Mouse (Mus musculus): Measurements from ENCODE around the gene Cldn12.

Cldn12 gene

DNA sequence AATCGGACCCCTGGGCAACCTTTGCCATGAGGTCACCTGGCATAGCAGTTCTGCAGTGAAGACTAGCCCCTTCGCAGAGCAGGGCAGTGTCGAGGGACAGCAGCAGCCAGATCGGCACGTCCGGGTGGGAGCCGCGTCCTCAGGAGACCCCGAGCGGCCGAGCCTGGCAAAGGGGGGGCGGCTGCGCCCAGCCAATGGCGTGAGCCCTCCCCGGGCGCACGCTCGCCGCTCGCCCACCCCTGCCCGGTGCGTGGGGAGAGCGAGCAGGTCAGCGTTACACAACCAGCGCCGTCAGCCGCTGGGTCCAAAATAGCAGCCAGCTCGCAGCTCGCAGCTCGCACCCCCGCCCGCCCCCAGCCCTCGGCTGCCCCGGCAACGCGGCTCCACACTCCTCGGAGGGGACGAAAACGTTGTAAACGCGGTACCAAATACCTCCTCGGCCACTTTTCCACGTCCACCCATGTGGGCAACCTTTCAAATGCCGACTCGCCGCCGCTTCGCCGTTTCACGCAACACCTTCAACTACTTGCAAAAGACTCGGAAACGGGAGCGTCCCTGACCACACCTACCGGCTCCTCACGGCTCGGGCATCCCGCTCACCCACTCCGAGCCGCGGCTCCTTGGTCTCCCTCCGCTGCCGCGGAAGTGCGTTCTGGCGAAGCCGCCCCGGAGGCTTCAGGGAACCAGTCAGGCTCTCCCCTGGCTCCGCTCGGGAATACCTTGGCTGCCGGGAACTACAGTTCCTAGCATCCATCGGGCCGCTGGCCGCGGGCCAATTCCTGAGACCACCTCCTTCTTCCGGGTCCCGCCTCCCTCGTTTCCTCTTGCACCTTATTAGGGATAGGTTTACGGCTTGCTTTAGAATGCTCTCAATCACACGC is at the start of gene Cldn12:
Gene Cldn12 (minus strand): TSS at position 763 of the 881 bp plus-strand sequence.
- DNase-seq (ENCODE audit: low spot score), result peak; percentile 37

DNA sequence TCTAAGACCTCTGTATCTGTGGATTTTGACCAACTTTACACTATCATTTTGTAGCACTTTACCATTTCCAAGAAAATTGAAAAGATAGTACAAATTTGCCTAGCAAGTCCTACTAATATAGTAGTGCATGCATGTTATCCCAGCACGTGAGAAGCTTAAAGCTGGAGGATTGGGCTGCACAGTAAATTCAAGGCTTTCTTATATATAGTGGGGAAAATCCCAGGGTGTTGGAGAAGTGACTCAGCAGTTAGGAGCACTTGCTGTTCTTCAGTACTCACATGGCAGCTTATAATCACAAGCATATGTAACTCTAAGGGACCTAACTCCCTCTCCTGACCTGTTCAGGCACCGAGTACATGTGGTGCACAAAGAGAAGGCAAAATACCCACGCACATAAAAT is 47.7 kb upstream of the Cldn12 start:
- no peak for DNase-seq (ENCODE audit: low spot score)

DNA sequence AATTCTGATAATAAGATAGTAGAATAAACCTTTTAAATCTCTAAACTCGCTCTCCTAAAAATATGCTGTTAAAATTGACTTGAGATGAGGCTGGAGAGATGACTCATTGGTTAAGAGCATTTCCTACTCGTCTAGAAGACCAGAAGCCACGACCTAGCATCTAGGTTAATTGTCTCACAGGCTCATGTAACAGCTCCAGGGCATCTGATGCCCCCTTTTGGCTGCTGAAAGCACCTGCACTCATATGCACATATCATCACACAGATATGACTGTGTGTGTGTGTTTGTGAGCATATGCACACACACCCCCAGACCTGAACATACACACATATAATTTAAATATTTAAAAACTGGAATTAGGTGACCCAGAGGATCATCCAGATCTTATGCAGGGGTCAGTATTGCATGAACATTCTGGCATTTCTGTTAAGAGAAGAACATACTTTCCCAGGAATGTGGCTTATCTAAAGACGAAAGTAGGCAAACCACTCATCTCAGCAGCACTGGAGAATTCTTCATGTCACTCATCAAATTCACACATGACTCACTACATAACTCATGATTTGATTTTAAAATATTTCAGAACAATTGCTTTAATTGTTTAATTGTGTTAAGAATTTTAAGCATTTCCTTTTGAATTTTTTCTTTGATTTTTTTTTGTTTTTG is 46.4 kb upstream of the Cldn12 start:
- DNase-seq (ENCODE audit: low spot score), result no peak

DNA sequence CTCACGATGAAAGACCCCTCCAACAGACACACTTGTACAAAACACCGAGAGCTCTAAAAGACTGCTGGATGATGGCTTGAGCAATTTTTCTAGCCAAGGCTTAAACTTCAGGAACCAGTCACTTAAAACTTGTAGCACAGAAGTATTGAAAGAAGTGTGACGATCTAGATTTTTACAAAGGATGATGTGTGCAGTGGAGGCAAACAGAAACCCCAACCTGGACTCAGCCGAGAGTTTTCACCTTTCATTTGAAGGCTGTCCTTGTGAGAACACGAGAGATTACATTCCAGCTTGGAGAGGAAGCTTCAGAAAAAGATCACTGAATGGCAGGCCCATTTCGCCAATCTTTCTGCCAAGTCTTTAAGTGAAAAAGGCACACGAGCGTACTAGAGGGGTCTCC is 45.0 kb upstream of the Cldn12 start:
- no peak for DNase-seq (ENCODE audit: low spot score)

DNA sequence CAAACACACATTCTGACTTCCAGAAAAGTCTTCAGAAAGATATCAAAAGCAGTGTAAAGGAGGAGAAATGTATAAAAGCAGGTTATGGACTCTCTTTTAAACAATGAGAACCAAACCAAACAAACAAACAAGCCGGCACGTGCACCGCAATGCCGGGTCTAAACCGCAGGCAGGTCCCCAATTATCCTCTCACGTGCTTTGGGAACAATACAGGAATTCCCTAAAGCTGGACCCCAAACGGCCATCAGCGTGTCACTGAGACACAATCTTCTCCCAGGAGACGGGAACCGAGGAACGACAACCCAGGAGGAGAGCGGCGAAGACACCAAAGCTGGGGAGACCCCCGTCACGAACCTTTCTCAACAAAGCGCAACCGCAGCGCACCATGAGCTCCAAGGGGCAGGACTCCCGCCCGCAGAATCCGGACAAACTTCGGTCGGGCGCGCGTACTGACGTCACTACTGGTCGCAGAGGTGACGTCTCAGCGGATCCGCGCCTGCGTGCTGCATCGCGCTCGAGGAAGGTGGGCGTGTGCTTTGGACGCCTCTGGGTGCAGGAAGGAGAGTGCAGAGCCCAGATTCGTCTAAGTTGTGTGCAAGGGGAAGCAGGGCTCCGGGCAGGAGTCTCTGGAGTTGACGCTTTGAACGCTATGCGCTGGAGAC is 44.5 kb upstream of the Cldn12 start, which contains the start of gene Gtpbp10:
Gene Gtpbp10 (minus strand): TSS at position 460 of the 662 bp plus-strand sequence.
- DNase-seq (ENCODE audit: low spot score), result peak; percentile 79

DNA sequence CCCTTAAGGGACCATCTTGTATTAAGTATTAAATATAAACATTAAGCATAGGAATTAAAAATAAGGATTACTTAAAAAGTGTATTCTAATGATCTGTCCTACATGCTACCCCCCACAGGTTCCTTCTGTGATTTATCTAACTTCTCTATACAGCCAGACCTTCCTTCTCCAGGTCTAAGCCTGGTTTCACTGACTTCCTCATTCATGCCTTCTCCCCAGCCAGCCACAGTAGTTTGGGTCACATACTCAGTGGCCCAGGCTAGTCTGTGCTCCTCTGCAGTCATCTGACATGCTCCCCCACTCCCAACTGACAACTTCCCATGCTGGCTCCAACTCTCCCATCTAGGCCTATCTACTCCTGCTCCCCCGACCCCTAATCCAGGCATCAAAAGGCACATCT is 36.4 kb upstream of the Cldn12 start:
- DNase-seq (ENCODE audit: low spot score), result no peak

DNA sequence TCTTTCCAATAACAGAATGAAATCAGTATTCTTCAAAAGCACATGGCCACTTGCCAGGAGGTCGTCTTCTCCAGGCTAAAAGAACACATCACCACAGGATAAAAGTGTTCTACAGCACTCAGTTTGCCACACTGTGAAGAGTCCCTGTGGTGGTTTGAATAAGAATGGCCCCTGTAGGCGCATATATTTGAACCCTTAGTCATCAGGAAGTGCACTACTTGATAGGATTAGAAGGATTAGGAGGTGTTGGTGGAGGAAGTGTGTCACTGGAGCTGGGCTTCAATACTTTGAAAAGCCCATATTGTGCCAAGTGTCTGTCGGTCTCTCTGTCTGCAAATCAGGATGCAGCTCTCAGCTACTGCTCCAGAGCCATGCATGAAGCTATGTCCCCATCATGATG is 25.6 kb upstream of the Cldn12 start:
- DNase-seq (ENCODE audit: low spot score), result no peak

DNA sequence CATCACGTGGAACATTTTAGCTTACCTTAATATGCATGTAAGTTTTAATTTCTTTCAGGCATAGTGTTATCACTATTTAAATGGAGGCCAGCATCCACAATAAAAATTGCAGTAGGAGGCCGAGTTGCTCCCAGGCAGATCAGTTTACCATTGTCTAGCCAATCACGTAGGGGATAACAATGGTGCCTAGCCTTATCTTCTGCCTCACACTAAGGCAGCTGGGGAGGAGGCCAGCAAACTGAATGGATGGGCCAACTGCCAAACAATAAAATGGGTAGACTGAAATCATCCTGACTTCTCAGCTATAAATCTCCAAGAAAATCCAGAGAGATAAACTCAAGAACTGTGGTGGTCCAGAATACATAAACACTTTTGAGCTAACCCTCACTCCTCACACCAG is 25.0 kb upstream of the Cldn12 start:
- no peak for DNase-seq (ENCODE audit: low spot score)

DNA sequence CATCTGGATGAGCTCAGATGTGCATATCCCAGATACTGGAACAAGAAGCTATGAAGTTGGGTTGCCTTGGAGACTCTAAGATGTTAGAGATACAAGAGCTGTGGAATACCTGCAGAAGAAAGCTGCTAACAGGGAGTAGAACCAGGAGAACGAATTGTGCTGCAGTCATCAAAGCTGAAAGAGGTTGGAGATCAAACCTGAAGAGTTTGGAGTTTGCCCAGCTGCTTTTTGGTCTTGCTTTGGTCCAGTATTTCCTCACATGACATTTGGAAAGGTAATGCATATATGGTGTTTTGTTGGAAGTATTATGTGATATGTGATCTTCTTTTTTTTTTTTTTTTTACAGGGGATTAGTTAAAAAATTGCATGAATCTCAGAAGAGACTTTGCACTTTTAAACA is 21.4 kb upstream of the Cldn12 start:
- DNase-seq (ENCODE audit: low spot score), result no peak

DNA sequence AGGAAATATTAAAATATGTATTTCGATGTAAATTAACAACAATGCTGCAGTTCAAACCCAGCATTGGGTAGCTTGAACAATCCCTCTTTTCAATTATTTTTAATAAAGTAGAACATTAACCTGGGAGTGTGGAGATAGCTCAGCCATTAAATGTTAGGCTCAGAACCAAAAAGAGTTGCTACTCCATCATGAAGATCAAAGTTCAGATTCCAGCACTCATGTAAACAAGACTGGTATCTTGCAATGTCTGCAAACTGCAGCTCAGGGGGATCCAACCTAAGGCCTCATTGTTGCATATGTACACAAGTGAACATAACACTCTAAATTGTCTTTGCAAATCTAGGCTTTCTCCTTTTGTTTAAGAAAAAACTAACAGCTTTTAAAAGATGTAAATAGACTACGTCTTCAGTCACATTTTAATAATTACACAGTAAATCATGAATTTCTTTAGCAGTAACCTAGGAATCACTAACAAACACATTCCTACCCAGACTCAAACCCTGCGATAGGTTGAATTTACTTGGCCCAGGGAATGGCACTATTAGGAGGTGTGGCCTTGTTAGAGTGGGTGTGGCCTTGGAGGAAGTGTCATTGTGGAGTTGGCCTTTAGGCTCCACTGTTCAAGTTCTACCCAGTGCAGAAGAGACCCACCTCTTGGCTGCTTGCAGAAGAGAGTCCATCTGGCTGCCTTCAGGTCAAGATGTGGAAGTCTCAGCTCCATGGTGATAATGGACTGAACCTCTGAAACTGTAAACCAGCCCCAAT is 19.1 kb upstream of the Cldn12 start:
- DNase-seq (ENCODE audit: low spot score), result no peak

DNA sequence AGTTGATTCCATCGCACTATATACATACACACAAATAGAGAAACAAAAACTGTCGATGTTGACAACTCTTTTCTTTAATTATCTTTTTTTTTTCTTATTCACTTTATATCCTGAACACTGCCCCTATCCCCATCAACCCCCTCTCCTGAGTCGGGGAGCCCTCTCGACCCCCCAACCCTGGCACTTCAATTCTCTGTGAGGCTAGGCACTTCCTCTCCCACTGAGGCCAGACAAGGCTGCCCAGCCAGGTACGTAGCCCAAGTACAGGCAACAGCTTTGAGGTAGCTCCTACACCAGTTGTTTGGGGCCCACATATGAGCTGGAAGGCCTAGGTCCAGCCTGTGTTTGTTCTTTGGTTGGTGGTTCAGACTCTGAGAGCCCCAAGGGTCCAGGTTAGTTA is 653 bp upstream of the Cldn12 start:
- DNase-seq (ENCODE audit: low spot score), result no peak

DNA sequence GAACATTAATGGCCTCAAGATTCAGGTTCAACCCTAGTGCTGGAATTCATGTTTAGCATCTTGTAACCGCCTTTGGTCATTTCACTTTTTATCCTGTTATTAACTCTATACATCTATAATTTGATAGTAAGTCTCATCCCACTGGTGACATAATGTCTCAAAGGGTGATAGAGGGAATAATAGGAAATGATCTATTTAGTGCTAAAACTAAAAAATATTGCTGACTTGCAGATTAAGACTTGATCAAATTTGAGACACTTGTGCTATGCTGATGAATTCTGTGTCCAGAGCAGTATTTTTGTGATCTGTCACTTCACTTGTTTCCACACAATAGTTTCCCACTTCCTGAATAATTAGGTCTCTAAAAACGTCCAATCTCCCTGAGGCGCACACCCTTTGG is 3.4 kb downstream of the Cldn12 start:
- no peak for DNase-seq (ENCODE audit: low spot score)

DNA sequence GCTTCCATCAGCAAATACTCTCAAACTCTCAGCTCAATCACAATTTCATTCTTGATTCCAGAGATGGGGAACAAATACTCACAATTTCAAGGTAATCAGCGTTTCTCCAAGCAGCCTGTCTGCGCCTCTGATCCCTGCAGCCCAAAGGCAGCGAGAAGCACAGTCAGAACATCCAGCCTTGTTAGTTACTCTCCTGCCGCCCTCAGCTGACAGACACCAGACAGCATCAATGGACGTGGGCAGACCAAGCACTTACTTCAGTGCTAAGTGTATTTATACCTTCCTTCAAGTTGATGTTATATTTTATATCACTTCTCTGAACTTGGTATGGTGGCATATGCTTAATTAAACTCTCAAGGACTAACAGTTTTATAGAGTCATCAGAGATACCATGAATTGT is 3.8 kb downstream of the Cldn12 start:
- no peak for DNase-seq (ENCODE audit: low spot score)

DNA sequence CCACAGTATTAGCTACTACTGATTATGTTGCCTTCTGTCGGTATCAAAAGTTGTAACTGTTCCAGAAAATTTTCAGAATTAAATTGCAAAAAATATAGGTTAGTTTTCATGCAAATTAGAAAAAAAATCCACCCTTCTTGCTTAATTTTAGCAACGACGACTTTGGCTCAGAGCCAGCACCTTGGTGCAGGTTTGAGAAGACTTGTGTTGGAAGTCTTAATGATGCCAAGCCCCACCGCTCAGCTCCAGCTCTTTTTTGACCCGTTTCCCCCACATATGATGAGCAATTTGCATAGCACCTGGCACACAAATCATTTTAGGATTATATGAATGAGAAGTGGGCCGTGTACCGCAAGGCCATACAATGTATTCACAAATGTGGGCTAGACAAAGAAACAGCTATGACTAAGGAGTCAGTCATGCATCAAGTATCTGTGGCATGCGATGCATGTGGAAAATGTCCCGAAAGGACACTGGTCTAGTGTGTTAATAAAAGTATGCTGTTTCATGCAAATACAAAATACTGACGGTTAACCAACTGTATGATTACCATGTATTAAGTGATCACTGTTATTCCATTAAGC is 4.4 kb downstream of the Cldn12 start:
- no peak for DNase-seq (ENCODE audit: low spot score)

DNA sequence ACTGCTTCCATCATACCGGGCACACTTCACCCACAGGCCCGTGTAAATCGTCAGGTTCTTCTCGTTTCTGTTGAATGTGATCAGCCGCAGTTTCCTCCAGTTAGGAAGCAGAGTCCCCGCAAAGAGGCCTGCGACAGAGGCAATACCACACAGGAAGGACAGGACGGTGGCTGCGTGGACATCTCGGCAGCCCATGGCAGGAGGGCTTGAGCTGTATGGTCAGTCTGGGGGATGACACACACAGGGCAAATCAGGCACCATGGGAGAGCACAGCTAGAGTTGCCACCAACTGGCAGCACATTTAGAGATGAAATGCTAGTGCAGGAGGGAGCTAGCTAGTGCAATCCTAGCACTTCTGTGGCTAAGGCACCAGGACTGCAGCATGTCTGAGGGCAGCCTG is 6.5 kb downstream of the Cldn12 start:
- DNase-seq (ENCODE audit: low spot score), result no peak

DNA sequence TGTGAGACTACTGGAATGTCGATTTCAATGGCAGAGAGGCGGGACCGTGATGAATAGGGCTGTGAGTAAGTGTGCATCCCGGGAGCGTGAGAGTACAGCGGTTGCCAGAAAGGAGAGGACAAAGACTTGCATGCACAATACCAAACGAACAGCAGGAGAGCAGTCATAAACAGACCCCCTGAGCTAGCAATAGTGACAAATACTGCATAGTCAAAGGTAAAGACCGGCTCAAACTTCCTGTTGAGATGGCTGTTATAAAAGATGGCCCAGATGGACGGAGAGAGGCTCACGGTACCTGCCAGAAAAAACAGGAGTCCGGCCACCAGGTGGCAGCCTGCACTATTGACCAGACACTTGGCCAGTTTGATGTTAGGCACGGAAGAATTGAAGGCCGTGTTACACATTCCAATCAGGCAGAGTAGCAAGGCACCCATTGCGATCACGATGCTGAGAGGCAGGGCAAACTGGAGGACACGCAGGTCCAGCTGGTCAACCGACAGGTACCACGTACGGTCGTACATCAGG is 7.0 kb downstream of the Cldn12 start:
- no peak for DNase-seq (ENCODE audit: low spot score)

DNA sequence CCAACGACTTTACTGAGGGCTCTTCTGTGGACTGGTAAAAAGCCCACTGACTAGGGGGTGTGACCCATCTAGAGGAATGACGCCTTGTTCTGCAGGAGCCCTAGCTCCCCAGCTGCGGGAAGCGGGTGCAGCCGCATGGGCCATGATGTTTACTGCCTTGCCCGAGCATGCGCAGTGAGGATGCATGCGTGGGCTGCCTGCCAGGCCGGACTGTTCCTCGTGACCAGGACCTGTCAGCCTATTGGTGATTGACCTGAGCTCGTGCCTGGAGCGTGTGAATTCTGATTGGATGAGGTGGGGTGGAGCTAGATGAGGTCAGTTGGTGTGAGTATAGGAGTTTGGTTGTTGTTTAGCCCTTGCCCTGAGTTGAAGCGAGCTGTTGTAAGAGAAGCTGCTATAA is 10.3 kb downstream of the Cldn12 start:
- DNase-seq (ENCODE audit: low spot score), result no peak

DNA sequence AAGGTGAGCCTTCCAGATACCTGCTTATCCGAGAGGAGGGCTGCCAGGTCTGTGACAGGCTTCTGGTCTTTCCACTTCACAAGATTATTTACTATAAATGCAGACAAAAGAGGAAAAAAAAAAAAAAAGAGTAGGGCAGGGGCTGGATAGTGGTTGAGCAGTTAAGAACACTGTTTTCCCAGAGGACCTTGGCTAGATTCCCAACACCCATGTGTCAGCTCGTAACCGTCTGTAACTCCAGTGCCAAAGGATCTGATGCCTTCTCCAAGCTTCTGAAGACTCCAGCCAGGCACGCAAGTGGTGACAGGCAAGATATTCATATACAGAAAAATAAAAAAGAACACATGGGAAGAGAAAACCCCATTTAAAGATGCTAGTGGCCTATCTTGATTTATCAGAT is 11.4 kb downstream of the Cldn12 start:
- DNase-seq (ENCODE audit: low spot score), result no peak

DNA sequence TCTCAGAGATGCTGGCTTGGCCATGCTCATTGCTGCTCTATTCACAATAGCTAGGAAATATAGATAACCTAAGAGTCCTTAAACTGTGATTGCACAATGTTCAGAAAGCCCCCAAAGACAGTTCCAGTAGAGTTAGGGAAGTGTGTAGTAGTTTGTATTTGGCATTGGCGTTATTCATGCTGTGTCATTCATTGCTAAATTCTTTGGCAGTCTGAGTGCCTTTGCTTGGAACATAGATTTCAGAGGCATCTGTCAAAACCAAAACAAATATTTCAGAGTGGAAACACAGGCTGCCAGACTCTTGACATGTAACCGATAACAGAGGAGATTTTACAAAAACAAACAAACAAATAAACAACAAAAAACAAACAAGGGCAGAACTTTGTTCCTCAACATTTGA is 13.2 kb downstream of the Cldn12 start:
- no peak for DNase-seq (ENCODE audit: low spot score)

DNA sequence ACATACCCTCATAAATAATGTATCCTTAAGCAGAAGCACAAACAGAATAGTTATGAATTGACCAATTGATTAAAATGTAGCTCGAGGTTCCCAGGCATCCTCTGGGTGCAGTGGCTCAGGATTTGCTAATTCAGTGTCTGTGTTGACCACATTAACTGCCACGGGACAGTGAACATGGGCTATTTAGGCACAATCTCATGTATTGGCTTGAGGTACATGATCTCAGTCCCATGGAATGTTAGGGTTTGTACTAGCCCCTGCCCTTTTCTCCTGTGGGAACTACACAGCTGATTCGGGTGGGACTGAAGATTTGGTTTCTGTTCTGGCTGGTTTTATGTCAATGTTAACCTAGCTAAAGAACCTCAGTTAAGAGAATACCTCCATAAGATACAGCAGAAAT is 18.4 kb downstream of the Cldn12 start:
- no peak for DNase-seq (ENCODE audit: low spot score)

DNA sequence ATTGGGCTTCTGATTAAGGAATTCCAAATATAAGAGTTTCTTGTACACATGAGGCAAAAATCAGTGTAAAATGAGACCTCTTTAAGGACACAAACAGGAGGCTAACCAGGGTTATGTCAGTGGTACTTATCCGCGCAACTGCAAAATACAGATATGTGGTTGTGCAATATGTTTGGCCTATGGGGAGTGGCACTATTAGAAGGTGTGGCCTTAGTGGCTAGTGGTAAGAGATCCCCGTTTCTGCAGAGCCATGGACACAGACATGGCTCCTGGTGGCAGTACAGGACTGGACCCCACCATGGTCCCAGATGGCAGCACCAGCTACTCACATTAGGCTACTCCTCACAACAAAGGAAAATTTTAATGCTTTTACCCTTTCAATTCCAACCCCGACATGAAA is 19.7 kb downstream of the Cldn12 start:
- no peak for DNase-seq (ENCODE audit: low spot score)

Data from spleen, adult 12 weeks (tissue).